Mouse (Mus musculus): Measurements from ENCODE around the gene Otop2. TPM values are rescaled to one million over a fixed set of nuclear protein-coding genes. Genes with fewer than 3 reads are reported as not detected.

Gene Otop2
- not detected in 2 replicates for total RNA-seq (2017)

- no peak for ATAC-seq (replicated peaks; ENCODE audit: low read depth, poor library complexity, severe bottlenecking)
Measured at GRCm38 (mm10) chr11:115306863-115307262, at the start of gene Otop2. TSS of gene Otop2 (plus strand) at chr11:115307163.

GRCm38 (mm10) chr11:115257775-115258510, 49.0 kb upstream of the Otop2 start:
- ATAC-seq (replicated peaks; ENCODE audit: low read depth, poor library complexity, severe bottlenecking), result peak; percentile 46; the same call in 1 of the 2 replicates

- ATAC-seq (replicated peaks; ENCODE audit: low read depth, poor library complexity, severe bottlenecking), result no peak
Measured at GRCm38 (mm10) chr11:115259134-115259533, 47.8 kb upstream of the Otop2 start.

GRCm38 (mm10) chr11:115262954-115263353, 44.0 kb upstream of the Otop2 start:
- ATAC-seq (replicated peaks; ENCODE audit: low read depth, poor library complexity, severe bottlenecking), result no peak

- ATAC-seq (replicated peaks; ENCODE audit: low read depth, poor library complexity, severe bottlenecking), result no peak
Measured at GRCm38 (mm10) chr11:115264136-115264861, 42.7 kb upstream of the Otop2 start.

- ATAC-seq (replicated peaks; ENCODE audit: low read depth, poor library complexity, severe bottlenecking), result no peak
Measured at GRCm38 (mm10) chr11:115264862-115265668, 41.9 kb upstream of the Otop2 start.

GRCm38 (mm10) chr11:115265771-115266399, 41.1 kb upstream of the Otop2 start:
- ATAC-seq (replicated peaks; ENCODE audit: low read depth, poor library complexity, severe bottlenecking), result no peak

DNA sequence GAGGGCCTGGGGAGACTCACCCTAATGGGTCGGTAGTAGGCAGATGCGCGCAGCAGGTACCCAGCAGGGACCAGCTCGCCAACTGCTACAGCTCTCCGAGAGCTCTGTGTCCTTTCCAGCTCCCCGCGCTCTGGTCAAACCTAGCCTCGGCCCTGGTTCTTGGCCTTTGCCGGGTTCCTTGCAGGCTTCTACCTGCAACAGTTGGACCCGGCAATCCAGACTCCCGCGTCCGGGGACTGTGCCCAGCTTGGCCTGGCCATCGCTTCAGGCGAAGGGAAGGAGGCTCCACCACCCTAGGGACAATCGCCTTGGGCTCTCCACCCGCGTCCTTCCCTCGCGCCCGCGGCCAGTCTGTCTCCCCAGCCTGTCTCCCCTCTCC, 40.6 kb upstream of the Otop2 start:
- ATAC-seq (replicated peaks; ENCODE audit: low read depth, poor library complexity, severe bottlenecking), result no peak

- ATAC-seq (replicated peaks; ENCODE audit: low read depth, poor library complexity, severe bottlenecking), result no peak
Measured at GRCm38 (mm10) chr11:115267061-115267883, 39.7 kb upstream of the Otop2 start, which contains the start of gene Grin2c. TSS of gene Grin2c (minus strand) at chr11:115267243.

- no peak for ATAC-seq (replicated peaks; ENCODE audit: low read depth, poor library complexity, severe bottlenecking)
Measured at GRCm38 (mm10) chr11:115267958-115268357, 39.0 kb upstream of the Otop2 start.

GRCm38 (mm10) chr11:115269330-115270066, 37.5 kb upstream of the Otop2 start:
- ATAC-seq (replicated peaks; ENCODE audit: low read depth, poor library complexity, severe bottlenecking), result no peak

DNA sequence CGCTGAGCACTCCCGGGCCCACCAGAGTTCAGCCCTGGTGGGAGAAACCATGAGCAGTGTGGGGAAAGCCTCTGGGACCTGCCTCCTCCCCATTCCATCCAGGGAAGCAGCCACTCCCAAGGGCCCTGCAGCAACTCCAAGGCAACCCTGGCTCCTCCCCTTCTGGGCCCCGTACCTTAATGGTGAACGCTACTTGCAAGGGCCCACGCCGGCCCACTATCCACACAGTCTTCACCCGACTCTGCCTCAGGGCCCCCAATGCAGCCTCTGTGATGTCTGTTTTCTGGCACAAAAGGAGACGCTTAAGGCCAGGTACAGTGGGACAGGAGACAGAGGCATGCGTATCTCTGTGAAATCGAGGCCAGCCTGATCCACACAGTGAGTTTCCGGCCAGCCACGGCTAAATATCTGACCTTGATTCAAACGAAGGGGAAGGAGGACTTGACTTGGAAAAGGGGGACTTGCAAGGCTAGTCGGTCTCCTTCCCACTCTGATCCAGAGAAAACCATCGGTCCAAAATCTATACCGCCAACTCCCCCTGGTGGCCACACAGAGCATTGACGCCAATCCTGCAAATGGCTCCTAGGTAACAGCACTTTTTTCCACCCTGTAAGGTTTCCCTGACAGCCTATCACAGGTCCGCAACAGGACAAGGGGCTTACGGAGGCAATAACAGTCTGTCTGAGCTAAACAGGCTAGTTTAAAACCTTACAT, 36.7 kb upstream of the Otop2 start:
- peak; percentile 58 for ATAC-seq (replicated peaks; ENCODE audit: low read depth, poor library complexity, severe bottlenecking)

DNA sequence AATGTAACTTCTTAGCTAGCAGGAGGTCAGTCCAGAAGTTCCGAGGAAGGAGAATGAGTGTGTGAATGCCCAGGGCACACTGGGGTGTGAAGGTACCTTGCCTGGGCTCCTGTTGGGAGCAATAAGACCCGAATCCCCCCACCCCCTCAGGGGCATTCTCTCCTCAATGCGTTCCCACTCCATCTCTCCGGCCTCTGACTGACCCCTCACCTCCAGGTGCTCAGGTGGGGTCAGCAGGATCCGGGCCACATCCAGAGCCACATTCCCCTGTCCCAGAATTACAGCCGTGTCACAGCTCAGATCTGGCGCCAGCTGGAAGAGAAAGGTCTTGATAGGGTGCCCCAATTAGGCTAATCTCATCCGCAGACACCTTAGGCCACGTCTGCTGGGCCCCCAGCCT, 35.9 kb upstream of the Otop2 start:
- no peak for ATAC-seq (replicated peaks; ENCODE audit: low read depth, poor library complexity, severe bottlenecking)

- no peak for ATAC-seq (replicated peaks; ENCODE audit: low read depth, poor library complexity, severe bottlenecking)
Measured at GRCm38 (mm10) chr11:115271481-115271880, 35.5 kb upstream of the Otop2 start.

DNA sequence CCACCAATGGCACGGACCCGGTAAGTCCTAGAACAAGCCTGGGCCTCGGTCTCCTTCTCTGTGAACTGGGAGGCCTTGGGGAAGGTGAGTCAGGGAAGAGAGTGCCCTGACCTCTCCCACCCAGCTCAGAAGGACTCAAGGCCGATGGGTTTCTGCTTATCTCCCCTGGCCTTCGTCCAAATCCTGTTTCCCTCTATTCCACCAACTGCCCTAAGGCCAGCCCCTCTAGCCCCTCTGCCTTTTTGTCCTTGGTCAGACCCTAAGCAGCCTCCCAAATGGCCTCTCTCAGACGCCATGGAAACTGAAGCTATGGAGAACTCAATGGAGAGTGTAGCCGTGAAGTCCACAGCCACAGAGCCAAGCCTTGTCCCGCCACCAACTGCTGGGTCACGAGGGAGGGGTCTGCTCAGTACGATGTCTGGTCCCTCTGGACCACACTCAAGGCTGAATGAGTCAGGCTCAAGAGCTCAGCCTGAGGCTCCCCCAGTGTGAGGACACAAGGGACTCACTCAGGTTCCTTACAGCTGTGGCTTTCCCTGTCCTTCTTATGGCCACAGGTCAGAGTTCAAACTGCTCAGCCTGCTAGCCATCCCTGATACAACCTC, 34.0 kb upstream of the Otop2 start:
- ATAC-seq (replicated peaks; ENCODE audit: low read depth, poor library complexity, severe bottlenecking), result no peak

GRCm38 (mm10) chr11:115273735-115274134, 33.2 kb upstream of the Otop2 start:
- no peak for ATAC-seq (replicated peaks; ENCODE audit: low read depth, poor library complexity, severe bottlenecking)

DNA sequence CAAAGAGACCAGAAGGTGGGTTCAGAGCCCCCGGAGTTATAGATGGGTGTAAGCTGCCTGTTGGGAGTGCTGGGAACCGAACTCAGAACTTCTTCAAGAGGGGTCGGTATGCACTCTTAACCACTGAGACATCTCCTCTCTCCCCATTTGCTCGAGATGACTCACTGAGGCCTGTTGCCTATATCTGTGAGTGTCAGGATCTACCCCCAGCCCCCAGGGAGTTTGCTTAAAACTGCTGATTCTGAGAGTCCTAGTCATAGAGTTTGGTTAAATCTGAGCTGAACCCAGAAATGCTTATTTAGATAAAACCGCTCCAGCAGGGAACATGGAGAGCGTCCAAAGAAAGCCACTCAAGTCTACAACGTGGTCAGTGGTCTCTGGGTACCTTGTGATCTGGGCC, 32.8 kb upstream of the Otop2 start:
- no peak for ATAC-seq (replicated peaks; ENCODE audit: low read depth, poor library complexity, severe bottlenecking)

DNA sequence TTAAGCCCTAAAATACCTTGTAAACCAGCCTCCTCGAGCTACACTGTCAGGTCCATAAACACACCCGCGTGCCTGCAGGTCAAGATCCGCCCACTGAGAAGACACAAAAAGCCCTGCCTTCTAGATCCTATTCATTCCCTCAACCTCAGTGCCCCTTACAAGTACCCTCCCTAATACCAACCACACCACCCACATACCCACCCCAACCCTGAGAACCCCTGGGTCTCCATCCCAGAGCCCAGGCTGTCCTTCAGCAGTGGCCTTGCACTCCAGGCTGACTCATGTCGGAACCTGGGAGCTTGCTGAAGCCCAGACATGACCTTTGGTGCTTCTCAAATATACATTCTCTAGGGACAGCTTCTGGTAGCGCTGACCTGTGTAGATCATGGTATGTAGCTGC, 32.2 kb upstream of the Otop2 start:
- no peak for ATAC-seq (replicated peaks; ENCODE audit: low read depth, poor library complexity, severe bottlenecking)

Measured in common myeloid progenitor, adult 5-6 weeks (primary cell).